Mouse (Mus musculus): Measurements from ENCODE around the gene Pde8a.

Gene Pde8a

GRCm38 (mm10) chr7:81211760-81212159 lies 1.6 kb upstream of the Pde8a start:
- DNase-seq (ENCODE audit: low spot score), result no peak

- DNase-seq (ENCODE audit: low spot score), result peak; percentile 13
Measured at GRCm38 (mm10) chr7:81212261-81212681, 1.1 kb upstream of the Pde8a start.

GRCm38 (mm10) chr7:81212697-81213346 lies 574 bp upstream of the Pde8a start:
- DNase-seq (ENCODE audit: low spot score), result peak; percentile 96

GRCm38 (mm10) chr7:81214153-81214907 lies 934 bp downstream of the Pde8a start:
- no peak for DNase-seq (ENCODE audit: low spot score)

GRCm38 (mm10) chr7:81215950-81216349 lies 2.6 kb downstream of the Pde8a start:
- no peak for DNase-seq (ENCODE audit: low spot score)

GRCm38 (mm10) chr7:81219321-81219720 lies 5.9 kb downstream of the Pde8a start:
- DNase-seq (ENCODE audit: low spot score), result no peak

- DNase-seq (ENCODE audit: low spot score), result no peak
Measured at GRCm38 (mm10) chr7:81220381-81220780, 7.0 kb downstream of the Pde8a start.

GRCm38 (mm10) chr7:81224260-81224659 lies 10.9 kb downstream of the Pde8a start:
- DNase-seq (ENCODE audit: low spot score), result no peak

GRCm38 (mm10) chr7:81230091-81230792 lies 16.8 kb downstream of the Pde8a start:
- DNase-seq (ENCODE audit: low spot score), result no peak

- DNase-seq (ENCODE audit: low spot score), result no peak
Measured at GRCm38 (mm10) chr7:81232674-81233073, 19.3 kb downstream of the Pde8a start.

- DNase-seq (ENCODE audit: low spot score), result no peak
Measured at GRCm38 (mm10) chr7:81235117-81235516, 21.7 kb downstream of the Pde8a start.

- DNase-seq (ENCODE audit: low spot score), result no peak
Measured at GRCm38 (mm10) chr7:81235600-81236223, 22.3 kb downstream of the Pde8a start.

GRCm38 (mm10) chr7:81243361-81243760 lies 30.0 kb downstream of the Pde8a start:
- no peak for DNase-seq (ENCODE audit: low spot score)

- no peak for DNase-seq (ENCODE audit: low spot score)
Measured at GRCm38 (mm10) chr7:81249854-81250279, 36.5 kb downstream of the Pde8a start.

- DNase-seq (ENCODE audit: low spot score), result no peak
Measured at GRCm38 (mm10) chr7:81250601-81251000, 37.2 kb downstream of the Pde8a start.

- DNase-seq (ENCODE audit: low spot score), result no peak
Measured at GRCm38 (mm10) chr7:81251521-81251920, 38.1 kb downstream of the Pde8a start.

- DNase-seq (ENCODE audit: low spot score), result no peak
Measured at GRCm38 (mm10) chr7:81253317-81253716, 39.9 kb downstream of the Pde8a start.

GRCm38 (mm10) chr7:81254579-81254978 lies 41.2 kb downstream of the Pde8a start:
- DNase-seq (ENCODE audit: low spot score), result no peak

GRCm38 (mm10) chr7:81255456-81255855 lies 42.1 kb downstream of the Pde8a start:
- DNase-seq (ENCODE audit: low spot score), result no peak

GRCm38 (mm10) chr7:81256773-81257172 lies 43.4 kb downstream of the Pde8a start:
- no peak for DNase-seq (ENCODE audit: low spot score)

GRCm38 (mm10) chr7:81261548-81261947 lies 48.2 kb downstream of the Pde8a start:
- no peak for DNase-seq (ENCODE audit: low spot score)

GRCm38 (mm10) chr7:81272908-81273307 lies 59.5 kb downstream of the Pde8a start:
- DNase-seq (ENCODE audit: low spot score), result no peak
